Mouse (Mus musculus): ENCODE results near the gene Acr.
A peak's percentile ranks its signal among the peaks of the same experiment; 100 is the strongest.

Gene Acr

DNA sequence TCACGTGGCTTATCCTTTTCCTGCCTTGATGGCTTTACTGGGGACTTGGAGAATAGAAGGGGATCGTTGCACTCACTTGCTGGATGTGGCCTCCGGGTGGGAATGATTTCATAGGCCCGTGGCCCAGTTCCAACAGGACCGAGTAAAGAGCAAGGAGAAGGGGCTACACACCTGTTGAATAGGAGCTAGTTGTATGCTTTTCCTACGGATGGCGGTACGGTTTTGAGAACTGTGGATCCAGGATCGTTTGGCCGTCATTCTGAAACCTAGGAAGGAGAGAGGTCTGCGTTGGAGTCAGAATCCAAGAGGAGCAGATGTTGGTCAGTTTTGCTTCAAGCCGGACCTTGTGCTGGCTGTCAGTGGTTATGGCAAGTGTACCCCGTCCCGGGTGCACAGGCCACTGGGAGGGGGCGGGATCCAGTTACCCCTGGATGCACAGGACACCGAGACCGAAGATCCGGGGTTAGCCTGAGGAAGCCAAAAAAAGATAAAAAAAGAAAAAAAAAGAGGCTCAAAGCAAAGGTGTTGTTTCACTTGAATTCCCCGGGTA, 41.3 kb upstream of the Acr start:
- Histone ChIP-seq H3K36me3 (ENCODE audit: insufficient read depth, low read length) (no peaks in the 10 kb centered on the region), H3K27me3 (ENCODE audit: insufficient read depth, low read length) (peaks cover 55% of the 10 kb centered on the region), H3K4me1 (replicated peaks; ENCODE audit: low read depth, low read length) (peaks cover 31% of the 10 kb centered on the region), H3K9me3 (ENCODE audit: low read length) (no peaks in the 10 kb centered on the region), H3K4me3 (replicated peaks; ENCODE audit: low read length) (no peak overlapping the region)
- TF ChIP-seq NANOG (IDR thresholded peaks at IDR 0.05; ENCODE audit: borderline replicate concordance, low read length) (no peak), CTCF (conservative IDR thresholded peaks at IDR 0.05; ENCODE audit: low read length) (no peak), POU5F1 (IDR thresholded peaks at IDR 0.05; ENCODE audit: borderline replicate concordance, low read length) (no peak)

DNA sequence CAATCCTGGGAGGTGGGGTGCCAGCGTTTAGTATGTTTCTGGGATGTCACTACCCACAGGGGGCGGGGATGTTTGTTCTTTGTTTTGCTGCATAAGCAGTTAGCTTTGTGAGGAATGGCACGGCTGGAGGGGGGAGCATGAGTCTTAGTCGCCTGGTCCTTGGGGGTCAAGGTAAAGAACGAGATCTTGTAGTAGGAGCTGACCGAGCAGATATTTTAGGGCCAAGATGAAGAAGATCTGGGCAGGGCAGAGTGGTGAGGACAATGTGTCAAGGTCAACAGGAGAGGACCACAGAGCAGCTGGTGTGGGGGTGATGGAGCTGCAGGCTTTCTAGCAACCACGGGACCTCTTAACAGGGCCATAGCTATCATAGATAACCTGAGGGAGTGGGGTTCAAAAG, 40.7 kb upstream of the Acr start:
- TF ChIP-seq POU5F1 (IDR thresholded peaks at IDR 0.05; ENCODE audit: borderline replicate concordance, low read length) (no peak), NANOG (IDR thresholded peaks at IDR 0.05; ENCODE audit: borderline replicate concordance, low read length) (no peak), CTCF (conservative IDR thresholded peaks at IDR 0.05; ENCODE audit: low read length) (no peak)
- Histone ChIP-seq H3K4me3 (replicated peaks; ENCODE audit: low read length) (no peak overlapping the region), H3K9me3 (ENCODE audit: low read length) (no peaks in the 10 kb centered on the region), H3K4me1 (replicated peaks; ENCODE audit: low read depth, low read length) (peaks cover 37% of the 10 kb centered on the region), H3K36me3 (ENCODE audit: insufficient read depth, low read length) (no peaks in the 10 kb centered on the region), H3K27me3 (ENCODE audit: insufficient read depth, low read length) (peaks cover 55% of the 10 kb centered on the region)

DNA sequence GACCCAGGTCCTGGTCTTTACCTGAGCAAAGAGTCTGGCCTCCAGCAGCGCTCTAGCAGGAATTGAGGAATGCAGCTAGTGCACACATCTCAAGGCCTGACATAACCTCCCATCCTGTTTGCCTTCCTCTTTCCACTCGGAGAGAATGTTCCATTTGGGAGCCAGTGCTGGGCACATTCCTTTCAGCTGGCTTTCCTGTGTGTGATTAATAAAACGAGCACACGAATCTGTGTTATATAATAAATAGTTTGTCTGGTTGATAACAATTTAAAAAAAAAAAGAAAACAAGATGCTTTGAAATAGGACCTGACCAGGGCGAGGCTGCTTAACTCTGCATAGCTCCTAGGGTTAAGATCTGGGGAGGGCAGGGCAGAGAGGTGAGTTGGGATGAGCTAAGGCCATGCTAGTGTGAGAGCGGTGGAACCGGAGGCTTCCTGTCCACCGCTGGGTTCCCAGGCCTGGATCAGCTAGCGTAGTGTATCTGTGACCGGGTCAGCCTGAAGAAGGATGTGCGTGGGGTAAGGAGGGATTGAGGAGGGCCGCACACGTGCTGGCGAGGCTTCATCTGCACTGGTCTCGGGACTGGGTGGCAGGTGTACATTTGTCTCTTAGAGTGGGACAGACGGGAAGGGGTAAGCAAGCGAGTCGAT, 39.8 kb upstream of the Acr start:
- TF ChIP-seq POU5F1 (IDR thresholded peaks at IDR 0.05; ENCODE audit: borderline replicate concordance, low read length): no peak
- H3K4me1 ChIP-seq (replicated peaks; ENCODE audit: low read depth, low read length): peaks cover 39% of the 10 kb centered on the region
- no peaks in the 10 kb centered on the region for H3K36me3 ChIP-seq (ENCODE audit: insufficient read depth, low read length)
- H3K27me3 ChIP-seq (ENCODE audit: insufficient read depth, low read length): peaks cover 53% of the 10 kb centered on the region
- no peak overlapping the region for H3K4me3 ChIP-seq (replicated peaks; ENCODE audit: low read length)
- H3K9me3 ChIP-seq (ENCODE audit: low read length): no peaks in the 10 kb centered on the region

DNA sequence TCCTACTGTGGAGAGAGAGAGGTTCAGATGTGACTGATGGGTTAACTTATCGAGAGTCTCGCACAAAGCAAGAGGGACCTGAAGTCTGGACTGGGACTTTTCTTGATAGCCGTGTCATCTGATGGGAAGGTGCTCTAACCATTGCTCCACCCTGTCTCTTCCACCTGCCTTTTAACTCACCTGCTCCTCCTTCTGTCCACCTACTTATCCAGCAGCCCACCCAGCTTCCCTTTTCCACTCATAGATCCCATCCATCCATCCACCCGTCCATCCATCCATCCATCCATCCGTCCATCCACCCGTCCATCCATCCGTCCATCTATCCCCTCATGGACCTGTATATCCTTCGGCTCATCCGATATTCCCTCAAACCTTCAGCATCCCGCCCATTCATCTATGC, 39.2 kb upstream of the Acr start:
- Histone ChIP-seq H3K9me3 (ENCODE audit: low read length) (no peaks in the 10 kb centered on the region), H3K36me3 (ENCODE audit: insufficient read depth, low read length) (no peaks in the 10 kb centered on the region), H3K27me3 (ENCODE audit: insufficient read depth, low read length) (peaks cover 55% of the 10 kb centered on the region), H3K4me1 (replicated peaks; ENCODE audit: low read depth, low read length) (peaks cover 43% of the 10 kb centered on the region), H3K4me3 (replicated peaks; ENCODE audit: low read length) (no peak overlapping the region)
- no peak for TF ChIP-seq POU5F1 (IDR thresholded peaks at IDR 0.05; ENCODE audit: borderline replicate concordance, low read length)
- no peak for TF ChIP-seq NANOG (IDR thresholded peaks at IDR 0.05; ENCODE audit: borderline replicate concordance, low read length)
- no peak for TF ChIP-seq CTCF (conservative IDR thresholded peaks at IDR 0.05; ENCODE audit: low read length)

DNA sequence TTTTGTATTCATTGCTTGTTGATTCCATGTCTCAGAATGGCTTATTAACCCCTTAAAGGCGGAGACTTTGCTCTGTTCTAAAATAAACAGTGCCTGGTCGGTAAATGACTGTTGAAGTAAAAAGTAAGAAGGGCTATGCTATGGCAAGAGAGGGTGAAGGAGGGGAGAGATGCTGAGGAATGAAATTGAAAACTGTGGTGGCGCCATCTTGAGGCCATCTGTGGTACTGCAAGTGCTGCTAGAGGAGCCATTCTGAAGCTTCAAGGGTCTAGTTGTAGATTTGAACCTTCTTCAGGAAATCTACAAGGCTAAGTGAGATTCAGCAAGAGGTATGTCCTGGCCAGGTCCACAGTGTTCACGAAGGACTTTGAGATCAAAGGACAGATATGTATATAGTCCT, 37.8 kb upstream of the Acr start:
- peaks cover 41% of the 10 kb centered on the region for H3K27me3 ChIP-seq (ENCODE audit: insufficient read depth, low read length)
- no peaks in the 10 kb centered on the region for H3K36me3 ChIP-seq (ENCODE audit: insufficient read depth, low read length)
- peaks cover 34% of the 10 kb centered on the region for H3K4me1 ChIP-seq (replicated peaks; ENCODE audit: low read depth, low read length)
- no peak for TF ChIP-seq NANOG (IDR thresholded peaks at IDR 0.05; ENCODE audit: borderline replicate concordance, low read length)
- TF ChIP-seq POU5F1 (IDR thresholded peaks at IDR 0.05; ENCODE audit: borderline replicate concordance, low read length): no peak
- TF ChIP-seq CTCF (conservative IDR thresholded peaks at IDR 0.05; ENCODE audit: low read length): peak; percentile 99
- H3K9me3 ChIP-seq (ENCODE audit: low read length): no peaks in the 10 kb centered on the region
- no peak overlapping the region for H3K4me3 ChIP-seq (replicated peaks; ENCODE audit: low read length)

DNA sequence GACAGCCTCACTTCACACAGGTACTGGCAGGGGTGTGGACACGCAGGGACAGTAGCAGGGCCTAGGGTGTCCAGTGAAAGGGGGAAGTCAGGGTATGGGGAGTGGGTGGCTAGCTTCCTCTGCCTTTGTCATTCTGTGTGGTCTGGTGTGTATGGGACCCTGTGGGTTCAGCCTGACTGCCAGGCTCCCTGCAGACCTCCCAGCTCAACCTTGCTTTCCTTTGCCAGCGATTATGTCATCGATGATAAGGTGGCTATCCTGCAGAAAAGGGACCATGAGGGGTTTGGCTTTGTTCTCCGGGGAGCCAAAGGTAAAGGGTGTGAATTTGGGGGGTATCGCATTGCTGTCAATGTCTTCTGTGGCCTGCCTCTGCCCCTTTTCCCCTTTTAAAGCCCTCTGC, 36.7 kb upstream of the Acr start:
- Histone ChIP-seq H3K36me3 (ENCODE audit: insufficient read depth, low read length) (no peaks in the 10 kb centered on the region), H3K9me3 (ENCODE audit: low read length) (no peaks in the 10 kb centered on the region), H3K27me3 (ENCODE audit: insufficient read depth, low read length) (peaks cover 33% of the 10 kb centered on the region), H3K4me1 (replicated peaks; ENCODE audit: low read depth, low read length) (peaks cover 34% of the 10 kb centered on the region), H3K4me3 (replicated peaks; ENCODE audit: low read length) (no peak overlapping the region)
- TF ChIP-seq NANOG (IDR thresholded peaks at IDR 0.05; ENCODE audit: borderline replicate concordance, low read length) (no peak), POU5F1 (IDR thresholded peaks at IDR 0.05; ENCODE audit: borderline replicate concordance, low read length) (no peak), CTCF (conservative IDR thresholded peaks at IDR 0.05; ENCODE audit: low read length) (no peak)

DNA sequence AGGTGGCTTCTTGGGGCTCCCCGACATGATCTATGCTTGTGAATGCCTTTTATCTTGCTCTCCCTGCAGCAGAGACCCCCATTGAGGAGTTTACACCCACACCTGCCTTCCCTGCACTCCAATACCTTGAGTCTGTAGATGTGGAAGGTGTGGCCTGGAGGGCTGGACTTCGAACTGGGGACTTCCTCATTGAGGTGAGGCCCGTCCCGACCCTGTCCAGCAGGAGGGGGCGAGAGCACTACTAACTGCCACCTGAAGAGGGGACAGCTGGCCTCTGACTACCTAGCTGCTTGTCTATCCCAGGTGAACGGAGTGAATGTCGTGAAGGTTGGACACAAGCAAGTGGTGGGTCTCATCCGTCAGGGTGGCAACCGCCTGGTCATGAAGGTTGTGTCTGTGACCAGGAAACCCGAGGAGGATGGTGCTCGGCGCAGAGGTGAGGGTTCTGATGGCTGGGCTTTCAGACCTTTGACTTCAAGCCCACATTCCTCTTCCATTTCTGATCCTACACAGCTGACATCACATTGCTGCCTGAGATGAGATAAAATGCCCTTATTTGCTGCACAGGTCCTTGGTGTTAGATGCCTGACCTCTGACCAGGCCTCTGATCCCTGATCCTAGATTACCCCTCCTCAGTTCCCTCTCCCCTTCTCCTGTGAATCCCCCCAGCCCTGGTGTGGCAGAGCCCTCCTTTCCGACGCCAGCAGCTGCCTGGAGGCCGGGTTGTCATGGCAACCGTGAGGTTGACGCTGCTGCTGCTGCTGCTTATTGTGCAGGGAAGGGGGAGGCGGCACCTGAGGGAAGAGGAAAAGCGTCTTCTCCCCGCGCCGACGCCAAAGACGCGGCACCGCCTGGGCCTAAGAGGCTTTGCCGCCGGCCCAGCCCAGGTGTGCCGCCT, 35.9 kb upstream of the Acr start:
- Histone ChIP-seq H3K4me1 (replicated peaks; ENCODE audit: low read depth, low read length) (peaks cover 33% of the 10 kb centered on the region), H3K4me3 (replicated peaks; ENCODE audit: low read length) (peak overlapping the region; percentile 75), H3K9me3 (ENCODE audit: low read length) (no peaks in the 10 kb centered on the region), H3K36me3 (ENCODE audit: insufficient read depth, low read length) (no peaks in the 10 kb centered on the region), H3K27me3 (ENCODE audit: insufficient read depth, low read length) (peaks cover 29% of the 10 kb centered on the region)
- TF ChIP-seq NANOG (IDR thresholded peaks at IDR 0.05; ENCODE audit: borderline replicate concordance, low read length) (no peak), CTCF (conservative IDR thresholded peaks at IDR 0.05; ENCODE audit: low read length) (no peak), POU5F1 (IDR thresholded peaks at IDR 0.05; ENCODE audit: borderline replicate concordance, low read length) (no peak)

DNA sequence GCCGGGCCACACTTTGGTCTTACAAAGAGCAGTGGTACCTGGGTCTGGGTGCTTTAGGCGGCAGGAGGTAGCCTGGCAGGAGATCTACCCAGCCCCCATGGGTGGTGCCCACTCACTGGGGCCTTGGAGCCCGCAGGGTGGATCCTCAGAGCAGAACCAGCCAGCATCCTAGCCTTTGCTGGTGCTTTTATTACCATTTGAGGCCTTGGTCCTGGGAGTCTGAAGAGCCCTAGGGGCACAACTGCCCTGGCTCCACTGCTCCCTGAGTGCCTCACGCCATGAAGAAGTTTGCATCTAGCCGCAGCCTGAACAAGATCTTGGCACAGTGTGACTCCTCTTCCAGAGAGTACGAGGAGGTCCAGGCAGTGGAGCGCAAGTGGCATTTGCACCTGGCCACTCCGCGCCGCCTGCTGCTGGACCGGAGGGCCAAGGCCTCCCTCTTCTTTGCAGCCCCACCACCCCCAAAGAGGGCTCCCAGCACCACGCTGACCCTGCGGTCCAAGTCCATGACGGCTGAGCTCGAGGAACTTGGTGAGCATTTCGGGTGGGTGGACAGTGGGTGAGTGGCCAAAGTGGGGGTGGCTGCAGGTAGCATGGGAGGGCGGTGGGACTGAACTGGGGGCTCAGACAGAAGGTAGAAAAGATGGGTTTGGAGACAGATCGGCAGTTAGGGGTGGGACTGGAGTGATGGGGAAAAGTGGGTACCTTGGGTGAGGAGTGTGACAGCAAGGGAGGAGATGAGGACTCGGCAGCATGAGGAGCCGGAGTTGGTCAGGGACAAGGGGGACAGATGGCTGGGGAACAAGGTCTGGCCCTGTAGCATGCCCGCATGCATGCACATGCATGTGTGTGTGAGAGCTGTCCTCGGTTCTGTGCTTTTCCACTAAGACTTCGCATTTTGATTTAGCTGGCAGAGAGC, 34.9 kb upstream of the Acr start:
- Histone ChIP-seq H3K36me3 (ENCODE audit: insufficient read depth, low read length) (no peaks in the 10 kb centered on the region), H3K9me3 (ENCODE audit: low read length) (no peaks in the 10 kb centered on the region), H3K4me1 (replicated peaks; ENCODE audit: low read depth, low read length) (peaks cover 24% of the 10 kb centered on the region), H3K27me3 (ENCODE audit: insufficient read depth, low read length) (peaks cover 27% of the 10 kb centered on the region), H3K4me3 (replicated peaks; ENCODE audit: low read length) (peak overlapping the region; percentile 75)
- TF ChIP-seq CTCF (conservative IDR thresholded peaks at IDR 0.05; ENCODE audit: low read length): no peak
- no peak for TF ChIP-seq POU5F1 (IDR thresholded peaks at IDR 0.05; ENCODE audit: borderline replicate concordance, low read length)
- TF ChIP-seq NANOG (IDR thresholded peaks at IDR 0.05; ENCODE audit: borderline replicate concordance, low read length): no peak
